Mouse (Mus musculus) gastrocnemius, postnatal 25 days (tissue): ENCODE data around the gene Clec1a. TPM values are rescaled to one million over a fixed set of nuclear protein-coding genes. Genes with fewer than 3 reads are reported as not detected.

ENCODE experiments used
- DNase-seq: peaks from one replicate; pipeline ENCODE4 v3.0.0; 2022
- total RNA-seq, 2 experiments: library from RNA; stranded (reverse); gene quantifications; 1 replicate in 1 of 2; 2 replicates in 1 of 2; pipeline ENCODE4 v1.2.3; 2021

Clec1a gene
- total RNA-seq, 2 experiments from 2014 or later = 2.4 to 2.5 TPM

GRCm38 (mm10) chr6:129405999-129406398 is 45.8 kb downstream of the Clec1a start:
- DNase-seq = no peak

- no peak for DNase-seq
Measured at GRCm38 (mm10) chr6:129403391-129403790, 48.4 kb downstream of the Clec1a start.

- no peak for DNase-seq
Measured at GRCm38 (mm10) chr6:129402404-129402803, 49.4 kb downstream of the Clec1a start.

GRCm38 (mm10) chr6:129399945-129400344 is 51.9 kb downstream of the Clec1a start:
- no peak for DNase-seq

GRCm38 (mm10) chr6:129396997-129397396 is 54.8 kb downstream of the Clec1a start, which contains the start of gene Clec1b:
Gene Clec1b (plus strand): TSS chr6:129397297.
- no peak for DNase-seq

GRCm38 (mm10) chr6:129393732-129394131 is 58.1 kb downstream of the Clec1a start:
- DNase-seq = no peak

- no peak for DNase-seq
Measured at GRCm38 (mm10) chr6:129393087-129393720, 58.6 kb downstream of the Clec1a start.

GRCm38 (mm10) chr6:129385774-129386173 is 66.0 kb downstream of the Clec1a start, which contains the start of gene Clec12b:
Gene Clec12b (minus strand): TSS chr6:129385874.
- no peak for DNase-seq

GRCm38 (mm10) chr6:129385000-129385399 is 66.8 kb downstream of the Clec1a start:
- DNase-seq = no peak

- no peak for DNase-seq
Measured at GRCm38 (mm10) chr6:129383466-129383865, 68.3 kb downstream of the Clec1a start.

- DNase-seq = no peak
Measured at GRCm38 (mm10) chr6:129381736-129382135, 70.1 kb downstream of the Clec1a start.

GRCm38 (mm10) chr6:129380454-129380853 is 71.3 kb downstream of the Clec1a start:
- no peak for DNase-seq

- no peak for DNase-seq
Measured at GRCm38 (mm10) chr6:129374937-129375471, 76.8 kb downstream of the Clec1a start.

Other genes starting within 250 kb of the Clec1a start
- under 1 TPM in 1 of 2 experiments, not detected in 1; 0.19 TPM for gene Cd69, start 176.6 kb downstream of the Clec1a start, total RNA-seq
- not detected for gene 4922502D21Rik, start 120.2 kb downstream of the Clec1a start, total RNA-seq
- under 1 TPM in 1 of 2 experiments, not detected in 1; 0.46 TPM for gene Clec12a, start 109.3 kb downstream of the Clec1a start, total RNA-seq
- gene Clec12b, start 66.1 kb downstream of the Clec1a start, total RNA-seq = not detected
- gene Clec1b, start 54.7 kb downstream of the Clec1a start, total RNA-seq = not detected
- gene Clec9a, start 43.1 kb downstream of the Clec1a start, total RNA-seq = not detected
- gene Olr1, start 55.2 kb upstream of the Clec1a start, total RNA-seq = not detected
- not detected for gene Tmem52b, start 60.6 kb upstream of the Clec1a start, total RNA-seq
- gene Gabarapl1, start 81.2 kb upstream of the Clec1a start, total RNA-seq = 10 to 100 TPM; 38.2 to 41.9 TPM
- not detected for gene Klre1, start 125.9 kb upstream of the Clec1a start, total RNA-seq
- gene Klrd1, start 139.8 kb upstream of the Clec1a start, total RNA-seq = not detected
- gene Klrk1, start 171.9 kb upstream of the Clec1a start, total RNA-seq = not detected
- gene Klrc3, start 191.3 kb upstream of the Clec1a start, total RNA-seq = not detected
- gene Klrc2, start 208.7 kb upstream of the Clec1a start, total RNA-seq = not detected
- not detected for gene Klrc1, start 227.0 kb upstream of the Clec1a start, total RNA-seq